Mouse (Mus musculus) limb, embryonic 14.5 days (tissue): ENCODE measurements around the gene Exoc3l. TPM values are rescaled to one million over a fixed set of nuclear protein-coding genes. Genes with fewer than 3 reads are reported as not detected.

Source experiments
- ATAC-seq: fragments of 200-750 bp; cut with Nextera tagmentation; 2 replicates; pipeline ENCODE4 v1.8.0; 2017; ENCODE audit warnings: low read depth, moderate number of reproducible peaks, moderate TSS enrichment; ENCODE audit not compliant: low FRiP score
- DNase-seq: peaks from one replicate; pipeline ENCODE4 v3.0.0-alpha.2; 2015; ENCODE audit warnings: low spot score
- H3K27ac ChIP-seq: fragments of 300-500 bp; sonication (generic); replicated peaks from 2 replicates; pipeline ENCODE4 v1.5.1; 2014; ENCODE audit warnings: low read depth, mild to moderate bottlenecking, low read length, moderate library complexity, mixed read lengths
- H3K27me3 ChIP-seq: fragments of 300-500 bp; sonication (generic); 2 replicates; pipeline ENCODE4 v1.6.1; 2014; ENCODE audit warnings: low read length, mixed read lengths; ENCODE audit not compliant: control insufficient read depth, insufficient read depth
- H3K36me3 ChIP-seq: fragments of 300-500 bp; sonication (generic); 2 replicates; pipeline ENCODE4 v1.6.1; 2014; ENCODE audit warnings: mild to moderate bottlenecking, low read length, moderate library complexity, mixed read lengths; ENCODE audit not compliant: control insufficient read depth, insufficient read depth
- H3K4me1 ChIP-seq: fragments of 300-500 bp; sonication (generic); 2 replicates; pipeline ENCODE4 v1.6.1; 2014; ENCODE audit warnings: antibody characterized with exemption, low read length, mixed read lengths; ENCODE audit not compliant: control insufficient read depth, insufficient read depth
- H3K4me2 ChIP-seq: fragments of 300-500 bp; sonication (generic); replicated peaks from 2 replicates; pipeline ENCODE4 v1.6.1; 2014; ENCODE audit warnings: low read depth, mild to moderate bottlenecking, low read length, moderate library complexity; ENCODE audit not compliant: severe bottlenecking
- H3K4me3 ChIP-seq: fragments of 300-500 bp; sonication (generic); replicated peaks from 2 replicates; pipeline ENCODE4 v1.5.1; 2014; ENCODE audit warnings: low read length
- H3K9ac ChIP-seq: fragments of 300-500 bp; sonication (generic); 2 replicates; pipeline ENCODE4 v1.6.1; 2014; ENCODE audit warnings: mild to moderate bottlenecking, low read depth, low read length, moderate library complexity; ENCODE audit not compliant: severe bottlenecking
- H3K9me3 ChIP-seq: fragments of 300-500 bp; sonication (generic); 2 replicates; pipeline ENCODE4 v1.6.1; 2016; ENCODE audit warnings: low read length; ENCODE audit not compliant: control insufficient read depth
- POLR2A ChIP-seq: fragments of 200-500 bp; IDR thresholded peaks from 2 replicates; pipeline ENCODE4 v1.8.0; 2012; ENCODE audit warnings: inconsistent platforms, mild to moderate bottlenecking, moderate library complexity, borderline replicate concordance; ENCODE audit not compliant: insufficient read depth, insufficient read length; ENCODE audit errors: extremely low read depth
- WGBS: fragments of 180-500 bp; shearing (Covaris S2); extraction: QIAGEN DNeasy Blood & Tissue Kit; methylation state at CpG from one replicate; pipeline ENCODE4 v1.1.7; 2014; 5-methylcytosine and 5-hydroxymethylcytosine counted together
- polyA plus RNA-seq, 2 experiments: library from polyadenylated mRNA; depleted of rRNA in 1 of 2; stranded (reverse) in 1 of 2; unstranded in 1 of 2; fragments of >200 nt; fragmentation: Nextera tagmentation in 1 of 2; extraction: Ambion mirVana in 1 of 2; gene quantifications; 2 replicates each; pipeline versions ENCODE4 v1.2.1 to v1.2.3; 2012 to 2014

Exoc3l gene
- polyA plus RNA-seq, 2 experiments = 7.4 to 14.4 TPM

GRCm38 (mm10) chr8:105298351-105299252 is 2.7 kb upstream of the Exoc3l start:
- peak overlapping the region; percentile 83 for H3K9ac ChIP-seq
- peak overlapping the region; percentile 91 for H3K4me2 ChIP-seq
- H3K27me3 ChIP-seq = no peaks in the 10 kb centered on the region
- DNase-seq (no peak), ATAC-seq (no peak)
- H3K4me3 ChIP-seq = peak overlapping the region; percentile 91
- H3K27ac ChIP-seq = no peak overlapping the region
- H3K4me1 ChIP-seq = peaks cover 15% of the 10 kb centered on the region
- TF ChIP-seq POLR2A = no peak
- H3K36me3 ChIP-seq = peaks cover 46% of the 10 kb centered on the region
- WGBS = 56% methylated on average over 18 of the region's 18 CpGs
- no peaks in the 10 kb centered on the region for H3K9me3 ChIP-seq

GRCm38 (mm10) chr8:105297511-105298192 is 1.8 kb upstream of the Exoc3l start, which contains the start of gene E2f4:
Gene E2f4, plus strand, starts transcription at chr8:105297663.
- Histone ChIP-seq H3K27ac (0 out of 2 replicates have a peak within 1 kb of the TSS, but pooled peaks have one; percentile 55), H3K9me3 (no peaks in the 10 kb centered on the region), H3K4me2 (peak within 1 kb of the TSS; percentile 91), H3K4me1 (peaks cover 15% of the 10 kb centered on the region), H3K27me3 (no peaks in the 10 kb centered on the region), H3K9ac (peak within 1 kb of the TSS; percentile 83), H3K4me3 (peak within 1 kb of the TSS; percentile 91), H3K36me3 (peaks cover 37% of the 10 kb centered on the region)
- WGBS = under 1% methylated on average over 52 of the region's 58 CpGs
- DNase-seq (peak; percentile 92), ATAC-seq (peak; percentile 92)
- TF ChIP-seq POLR2A = 0 out of 2 replicates have a peak, but pooled peaks have one; percentile 49

- TF ChIP-seq POLR2A = no peak
- Histone ChIP-seq H3K4me2 (no peak overlapping the region), H3K27me3 (peaks cover 6% of the 10 kb centered on the region), H3K27ac (no peak overlapping the region), H3K4me3 (no peak overlapping the region), H3K9me3 (no peaks in the 10 kb centered on the region), H3K36me3 (peaks cover 14% of the 10 kb centered on the region), H3K4me1 (peaks cover 21% of the 10 kb centered on the region), H3K9ac (no peak overlapping the region)
- WGBS = 62% methylated on average over 11 of the region's 11 CpGs
- ATAC-seq = no peak
- no peak for DNase-seq
These were observed 645 bp downstream of the Exoc3l start for GRCm38 (mm10) chr8:105295256-105295655.

- WGBS = 70% methylated on average over 9 of the region's 9 CpGs
- Histone ChIP-seq H3K27me3 (peaks cover 11% of the 10 kb centered on the region), H3K9ac (no peak overlapping the region), H3K4me1 (peaks cover 26% of the 10 kb centered on the region), H3K36me3 (peaks cover 9% of the 10 kb centered on the region), H3K9me3 (no peaks in the 10 kb centered on the region), H3K4me2 (no peak overlapping the region), H3K27ac (no peak overlapping the region), H3K4me3 (no peak overlapping the region)
- ATAC-seq = no peak
- no peak for DNase-seq
- TF ChIP-seq POLR2A = no peak
These were observed 1.1 kb downstream of the Exoc3l start for GRCm38 (mm10) chr8:105294776-105295175.

GRCm38 (mm10) chr8:105293405-105293804 is 2.5 kb downstream of the Exoc3l start:
- Histone ChIP-seq H3K9ac (no peak overlapping the region), H3K4me1 (peaks cover 26% of the 10 kb centered on the region), H3K4me2 (no peak overlapping the region), H3K27me3 (peaks cover 12% of the 10 kb centered on the region), H3K9me3 (no peaks in the 10 kb centered on the region), H3K4me3 (no peak overlapping the region), H3K27ac (no peak overlapping the region), H3K36me3 (no peaks in the 10 kb centered on the region)
- 65% methylated on average over 11 of the region's 19 CpGs for WGBS
- no peak for TF ChIP-seq POLR2A
- ATAC-seq = no peak
- DNase-seq = no peak
